Mouse (Mus musculus) MEL (cell line): ENCODE results near the gene Slc25a36. TPM values are rescaled to one million over a fixed set of nuclear protein-coding genes. Genes with fewer than 3 reads are reported as not detected.

ENCODE experiments used
- DNase-seq: peaks from one replicate; pipeline ENCODE4 v3.0.0; 2011; ENCODE audit warnings: low read depth, low spot score
- H3K27ac ChIP-seq: 2 replicates; pipeline ENCODE4 v1.5.1; 2012; ENCODE audit warnings: low read depth, mild to moderate bottlenecking, control low read depth, low read length, moderate library complexity; ENCODE audit not compliant: control insufficient read depth
- H3K27me3 ChIP-seq, 2 experiments: fragments of 150-350 bp in 1 of 2; sonication (generic) in 1 of 2; 2 replicates each; pipeline ENCODE4 v1.6.1; 2012; ENCODE audit warnings: low read length in 2 of 2, mild to moderate bottlenecking in 2 of 2, improper control_type of control experiment in 1 of 2, moderate library complexity in 1 of 2; ENCODE audit not compliant: insufficient read depth in 2 of 2, control insufficient read depth in 1 of 2
- H3K36me3 ChIP-seq, 2 experiments: 2 replicates each; pipeline ENCODE4 v1.6.1; 2012 to 2014; ENCODE audit warnings: low read length in 2 of 2, improper control_type of control experiment in 1 of 2, inconsistent platforms in 1 of 2, mild to moderate bottlenecking in 1 of 2; ENCODE audit not compliant: insufficient read depth in 2 of 2, control insufficient read depth in 1 of 2
- H3K4me1 ChIP-seq, 2 experiments: fragments of 150-350 bp in 1 of 2; sonication (generic) in 1 of 2; 2 replicates each; pipeline ENCODE4 v1.6.1; 2012; ENCODE audit warnings: low read length in 2 of 2, improper control_type of control experiment in 1 of 2, mild to moderate bottlenecking in 1 of 2; ENCODE audit not compliant: insufficient read depth in 2 of 2, control insufficient read depth in 1 of 2
- H3K4me3 ChIP-seq, 2 experiments: fragments of 150-350 bp in 1 of 2; sonication (generic) in 1 of 2; 2 replicates each; pipeline ENCODE4 v1.5.1; 2012; ENCODE audit warnings: low read depth in 2 of 2, low read length in 2 of 2, mild to moderate bottlenecking in 2 of 2, moderate library complexity in 2 of 2, control low read depth in 1 of 2, improper control_type of control experiment in 1 of 2; ENCODE audit not compliant: control insufficient read depth in 1 of 2, insufficient read depth in 1 of 2
- H3K79me2 ChIP-seq: 2 replicates; pipeline ENCODE4 v1.6.1; 2012; ENCODE audit warnings: mild to moderate bottlenecking, low read length, moderate library complexity; ENCODE audit not compliant: control insufficient read depth, poor library complexity, insufficient read depth
- H3K9ac ChIP-seq: 2 replicates; pipeline ENCODE4 v1.6.1; 2012; ENCODE audit warnings: low read depth, mild to moderate bottlenecking, control low read depth, low read length, moderate library complexity; ENCODE audit not compliant: control insufficient read depth, poor library complexity, severe bottlenecking
- H3K9me3 ChIP-seq: fragments of 150-350 bp; sonication (generic); replicated peaks from 2 replicates; pipeline ENCODE4 v1.6.1; 2012; ENCODE audit warnings: mild to moderate bottlenecking, low read length, improper control_type of control experiment, moderate library complexity; ENCODE audit not compliant: insufficient read depth
- E2F4 ChIP-seq: IDR thresholded peaks from 2 replicates; pipeline ENCODE4 v1.6.1; 2011; ENCODE audit warnings: low read depth, low read length, improper control_type of control experiment, borderline replicate concordance
- ETS1 ChIP-seq: IDR thresholded peaks from 2 replicates; pipeline ENCODE4 v1.6.1; 2012; ENCODE audit warnings: low read depth, mild to moderate bottlenecking, inconsistent platforms, low read length, improper control_type of control experiment, moderate library complexity
- GABPA ChIP-seq: IDR thresholded peaks from 2 replicates; pipeline ENCODE4 v1.6.1; 2012; ENCODE audit warnings: low read depth, mild to moderate bottlenecking, inconsistent platforms, low read length, improper control_type of control experiment, moderate library complexity
- JUND ChIP-seq: IDR thresholded peaks from 2 replicates; pipeline ENCODE4 v1.6.1; 2011; ENCODE audit warnings: low read depth, mild to moderate bottlenecking, improper control_type of control experiment, low read length
- MAX ChIP-seq: IDR thresholded peaks from 2 replicates; pipeline ENCODE4 v1.6.1; 2011; ENCODE audit warnings: low read length, improper control_type of control experiment
- MEF2A ChIP-seq: IDR thresholded peaks from 2 replicates; pipeline ENCODE4 v1.6.1; 2014; ENCODE audit warnings: low read depth, mild to moderate bottlenecking, inconsistent platforms, low read length, improper control_type of control experiment; ENCODE audit not compliant: poor library complexity, insufficient replicate concordance, severe bottlenecking; ENCODE audit errors: extremely low read depth
- NRF1 ChIP-seq: IDR thresholded peaks from 2 replicates; pipeline ENCODE4 v1.6.1; 2014; ENCODE audit warnings: low read depth, mild to moderate bottlenecking, inconsistent platforms, low read length, improper control_type of control experiment, moderate library complexity; ENCODE audit not compliant: poor library complexity, insufficient read depth, severe bottlenecking
- RAD21 ChIP-seq: IDR thresholded peaks from 2 replicates; pipeline ENCODE4 v1.6.1; 2011; ENCODE audit warnings: mild to moderate bottlenecking, low read depth, low read length, improper control_type of control experiment
- RCOR1 ChIP-seq: IDR thresholded peaks from 2 replicates; pipeline ENCODE4 v1.6.1; 2012; ENCODE audit warnings: low read depth, mild to moderate bottlenecking, inconsistent platforms, low read length, improper control_type of control experiment
- SMC3 ChIP-seq: IDR thresholded peaks from 2 replicates; pipeline ENCODE4 v1.6.1; 2011; ENCODE audit warnings: low read depth, low read length, improper control_type of control experiment
- TBP ChIP-seq: IDR thresholded peaks from 2 replicates; pipeline ENCODE4 v1.8.0; 2011; ENCODE audit warnings: low read depth, low read length, improper control_type of control experiment
- TCF12 ChIP-seq: IDR thresholded peaks from 2 replicates; pipeline ENCODE4 v1.6.1; 2014; ENCODE audit warnings: low read depth, mild to moderate bottlenecking, inconsistent platforms, low read length, improper control_type of control experiment, moderate library complexity
- UBTF ChIP-seq: IDR thresholded peaks from 2 replicates; pipeline ENCODE4 v1.6.1; 2012; ENCODE audit warnings: low read depth, mild to moderate bottlenecking, inconsistent platforms, low read length, improper control_type of control experiment, moderate library complexity, borderline replicate concordance; ENCODE audit not compliant: insufficient read depth
- USF1 ChIP-seq: IDR thresholded peaks from 2 replicates; pipeline ENCODE4 v1.6.1; 2014; ENCODE audit warnings: low read depth, mild to moderate bottlenecking, inconsistent platforms, low read length, improper control_type of control experiment, moderate library complexity
- USF2 ChIP-seq, 2 experiments: IDR thresholded peaks; 2 replicates each; pipeline ENCODE4 v1.6.1; 2011 to 2012; ENCODE audit warnings: improper control_type of control experiment in 2 of 2, low read length in 2 of 2, borderline replicate concordance in 1 of 2, inconsistent platforms in 1 of 2, low read depth in 1 of 2, mild to moderate bottlenecking in 1 of 2; ENCODE audit not compliant: insufficient read depth in 1 of 2
- ZKSCAN1 ChIP-seq: IDR thresholded peaks from 2 replicates; pipeline ENCODE4 v1.6.1; 2012; ENCODE audit warnings: low read depth, mild to moderate bottlenecking, inconsistent platforms, low read length, improper control_type of control experiment, moderate library complexity
- ZMIZ1 ChIP-seq: IDR thresholded peaks from 2 replicates; pipeline ENCODE4 v1.6.1; 2012; ENCODE audit warnings: low read depth, mild to moderate bottlenecking, inconsistent platforms, low read length, improper control_type of control experiment, moderate library complexity
- ZNF384 ChIP-seq: IDR thresholded peaks from 2 replicates; pipeline ENCODE4 v1.6.1; 2012; ENCODE audit warnings: low read depth, mild to moderate bottlenecking, inconsistent platforms, low read length, improper control_type of control experiment
- polyA plus RNA-seq, 2 experiments: library from polyadenylated mRNA; stranded (reverse) in 1 of 2; unstranded in 1 of 2; fragments of >175 nt in 1 of 2; fragments of >200 nt in 1 of 2; gene quantifications; 2 replicates each; pipeline versions ENCODE4 v1.2.1 to v1.2.4; 2012; ENCODE audit warnings: low replicate concordance in 2 of 2, low read depth in 1 of 2; ENCODE audit not compliant: insufficient read length in 2 of 2, insufficient read depth in 1 of 2, missing spikeins in 1 of 2
- total RNA-seq: library from RNA; depleted of rRNA; stranded (reverse); fragments of 300-350 nt; gene quantifications from 2 replicates; pipeline ENCODE4 v1.2.3, GENCODE M21; 2012

Slc25a36 gene
- total and polyA plus RNA-seq, 3 experiments: 11.9 to 13.0 TPM; not detected in 1

- Histone ChIP-seq H3K4me3 (no peak overlapping the region), H3K9me3 (no peaks in the 10 kb centered on the region), H3K36me3 (no peaks in the 10 kb centered on the region), H3K4me1 (no peaks in the 10 kb centered on the region), H3K27me3 (no peaks in the 10 kb centered on the region), H3K79me2 (no peaks in the 10 kb centered on the region), H3K9ac (no peak overlapping the region), H3K27ac (no peak overlapping the region)
- TF ChIP-seq SMC3 (no peak), MAX (no peak), GABPA (no peak), JUND (no peak)
- DNase-seq: no peak
Observed at GRCm38 (mm10) chr9:97130001-97130400, 19.0 kb upstream of the Slc25a36 start.

DNA sequence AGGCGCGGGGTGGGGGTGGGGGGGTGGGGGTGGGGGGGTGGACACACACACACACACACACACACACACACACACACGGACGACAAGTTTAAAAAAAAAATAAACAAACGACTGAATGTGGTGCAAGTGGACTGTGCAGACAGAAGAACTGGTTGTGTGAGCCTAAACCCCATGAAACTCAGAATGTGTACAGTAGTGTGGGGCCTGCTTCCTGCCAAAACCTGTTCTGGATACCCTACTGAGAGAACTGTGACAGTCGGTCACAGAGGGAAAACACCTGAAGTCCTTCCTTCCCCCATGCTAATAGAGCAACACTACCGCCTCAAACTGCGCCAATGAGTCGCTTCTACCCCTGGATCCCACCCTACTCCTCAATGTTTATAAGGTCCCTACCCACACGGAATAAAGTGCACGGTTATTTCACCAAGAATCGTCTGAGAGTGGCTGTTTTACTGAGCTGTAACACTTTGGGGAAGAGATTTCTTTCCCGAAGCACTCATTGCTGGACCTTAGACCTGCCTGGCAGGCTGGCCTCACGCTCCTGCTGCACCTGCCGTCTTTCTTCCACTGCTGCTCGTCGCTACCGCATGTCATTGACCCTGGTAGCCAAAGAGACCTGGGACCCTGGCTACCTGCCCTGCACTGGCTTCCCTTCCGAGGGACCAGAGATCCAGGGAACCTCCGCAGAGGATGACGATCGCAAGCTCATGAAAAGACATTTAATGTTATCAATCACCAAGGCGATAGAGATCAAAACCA, 13.2 kb upstream of the Slc25a36 start:
- H3K4me3 ChIP-seq: no peak overlapping the region
- no peaks in the 10 kb centered on the region for H3K36me3 ChIP-seq
- H3K9ac ChIP-seq: no peak overlapping the region
- H3K27ac ChIP-seq: no peak overlapping the region
- no peaks in the 10 kb centered on the region for H3K9me3 ChIP-seq
- H3K79me2 ChIP-seq: no peaks in the 10 kb centered on the region
- H3K4me1 ChIP-seq: no peaks in the 10 kb centered on the region
- TF ChIP-seq USF1: no peak
- TF ChIP-seq ZNF384: no peak
- TF ChIP-seq TBP: no peak
- TF ChIP-seq USF2 (IDR thresholded peaks at IDR 0.05; ENCODE audit: borderline replicate concordance in 1 of 2, insufficient read depth in 1 of 2, low read depth in 1 of 2, low read length in 2 of 2): no peak
- TF ChIP-seq NRF1: no peak
- TF ChIP-seq MEF2A: no peak
- no peak for TF ChIP-seq ETS1
- no peak for TF ChIP-seq SMC3
- no peak for TF ChIP-seq E2F4
- no peak for TF ChIP-seq ZMIZ1
- TF ChIP-seq ZKSCAN1: no peak
- TF ChIP-seq TCF12: no peak
- no peak for TF ChIP-seq UBTF
- no peak for TF ChIP-seq RCOR1
- no peak for TF ChIP-seq RAD21
- H3K27me3 ChIP-seq: peaks cover 7 to 9% of the 10 kb centered on the region in 2 experiments
- no peak for DNase-seq
